Mouse (Mus musculus): Measurements from ENCODE around the gene Ltc4s.

DNA sequence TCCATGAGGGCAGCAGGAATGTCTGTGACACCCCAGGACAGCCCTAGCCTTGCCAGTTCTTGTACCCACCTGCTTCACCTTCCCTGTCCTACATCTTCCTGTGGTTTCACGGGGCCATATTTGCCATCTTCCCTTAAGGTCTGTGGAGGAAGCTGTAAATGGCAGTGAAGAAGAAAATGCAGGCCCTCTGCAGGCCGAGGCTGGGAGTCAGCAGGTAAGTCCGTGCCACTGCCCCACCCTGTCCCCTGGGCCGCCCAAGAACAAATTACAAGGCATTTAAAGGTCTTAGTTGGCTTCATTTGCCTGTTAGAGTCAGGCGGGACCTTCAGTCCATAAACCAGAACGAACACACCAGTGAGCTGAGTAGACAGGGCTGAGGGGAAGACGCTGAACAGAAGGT, 44.3 kb downstream of the Ltc4s start:
- TF ChIP-seq POLR2A (IDR thresholded peaks at IDR 0.05; ENCODE audit: borderline replicate concordance, insufficient read depth, low read length) (no peak), CTCF (IDR thresholded peaks at IDR 0.05; ENCODE audit: borderline replicate concordance, insufficient read depth, low read depth, low read length) (no peak)

All from cerebellum, adult 2 months (tissue).